Mouse (Mus musculus) neural tube, embryonic 10.5 days (tissue): ENCODE results near the gene Cdk20.

Experiments
- DNase-seq: peaks from one replicate; pipeline ENCODE4 v3.0.0-alpha.2; 2017; ENCODE audit warnings: low spot score; ENCODE audit errors: extremely low spot score

Gene Cdk20

GRCm38 (mm10) chr13:64489886-64490285 is 57.8 kb downstream of the Cdk20 start:
- no peak for DNase-seq
